Mouse (Mus musculus): ENCODE data around the gene Lin7c. TPM values are rescaled to one million over a fixed set of nuclear protein-coding genes. Genes with fewer than 3 reads are reported as not detected.
A peak's percentile ranks its signal among the peaks of the same experiment; 100 is the strongest.

The Lin7c gene
- polyA plus RNA-seq, 1 experiment = 7.0 TPM

GRCm38 (mm10) chr2:109918592-109919262, 28.1 kb downstream of the Lin7c start:
- H3K36me3 ChIP-seq (ENCODE audit: control insufficient read depth, insufficient read depth) = no peaks in the 10 kb centered on the region

DNA sequence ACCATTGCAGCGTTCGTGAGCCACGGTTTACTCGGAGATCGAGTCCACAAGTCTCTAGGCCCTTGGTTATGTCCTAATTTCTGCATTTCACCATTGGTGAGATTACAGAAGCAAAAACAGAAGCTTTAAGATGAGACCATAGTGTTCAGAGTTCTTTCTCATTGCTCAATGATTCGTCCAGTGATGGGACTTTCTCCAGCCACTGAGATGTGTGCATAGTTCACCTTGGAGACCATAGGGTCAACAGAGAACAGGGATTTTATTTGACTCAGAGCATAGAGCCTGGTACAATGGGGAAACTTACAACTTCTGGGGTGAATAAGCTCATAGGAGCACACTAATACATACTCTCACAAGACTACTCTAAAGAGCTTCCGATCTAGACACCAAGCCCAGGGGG, 29.8 kb downstream of the Lin7c start:
- Histone ChIP-seq H3ac (ENCODE audit: control insufficient read depth, insufficient read length) (no peak overlapping the region), H3K36me3 (ENCODE audit: control insufficient read depth, insufficient read depth) (no peaks in the 10 kb centered on the region), H3K4me3 (no peak overlapping the region), H3K79me2 (ENCODE audit: control insufficient read depth, insufficient read depth) (peaks cover 70% of the 10 kb centered on the region), H3K27me3 (ENCODE audit: control insufficient read depth, insufficient read depth, insufficient read length) (no peaks in the 10 kb centered on the region), H3K4me2 (ENCODE audit: low read depth) (peak overlapping the region; percentile 44)
- TF ChIP-seq MAX (IDR thresholded peaks at IDR 0.05; ENCODE audit: low read depth) = no peak
- TF ChIP-seq POLR2AphosphoS2 (IDR thresholded peaks at IDR 0.05; ENCODE audit: insufficient read length, low read depth) = no peak
- no peak for TF ChIP-seq POLR2A (IDR thresholded peaks at IDR 0.05; ENCODE audit: insufficient read length, low read depth)
- no peak for TF ChIP-seq E2F4 (IDR thresholded peaks at IDR 0.05; ENCODE audit: insufficient read depth)
- TF ChIP-seq TCF12 (IDR thresholded peaks at IDR 0.05; ENCODE audit: insufficient read depth, poor library complexity, severe bottlenecking) = no peak
- no peak for TF ChIP-seq CEBPB (IDR thresholded peaks at IDR 0.05; ENCODE audit: insufficient read depth, poor library complexity, severe bottlenecking)
- no peak for TF ChIP-seq REST (IDR thresholded peaks at IDR 0.05; ENCODE audit: insufficient read depth, insufficient read length)
- TF ChIP-seq SRF (IDR thresholded peaks at IDR 0.05; ENCODE audit: control insufficient read depth, insufficient read length, low read depth) = no peak
- TF ChIP-seq TCF3 (IDR thresholded peaks at IDR 0.05; ENCODE audit: insufficient read length, low read depth) = no peak
- no peak for TF ChIP-seq MYOD1 (IDR thresholded peaks at IDR 0.05; ENCODE audit: control insufficient read depth in 1 of 3, insufficient read length in 2 of 3, low read depth in 2 of 3)
- no peak for TF ChIP-seq MYOG (IDR thresholded peaks at IDR 0.05; ENCODE audit: control insufficient read depth in 1 of 3, insufficient read depth in 1 of 3, insufficient read length in 2 of 3, low read depth in 2 of 3)
- TF ChIP-seq USF1 (IDR thresholded peaks at IDR 0.05; ENCODE audit: low read depth) = no peak

More at GRCm38 (mm10) chr2:109918592-109919262, 28.1 kb downstream of the Lin7c start:
- H3K4me3 ChIP-seq = peak overlapping the region; percentile 47
- peak overlapping the region; percentile 94 for H3K4me2 ChIP-seq (ENCODE audit: low read depth)
- H3K27me3 ChIP-seq (ENCODE audit: control insufficient read depth, insufficient read depth, insufficient read length) = no peaks in the 10 kb centered on the region
- TF ChIP-seq USF1 (IDR thresholded peaks at IDR 0.05; ENCODE audit: low read depth) = no peak
- TF ChIP-seq TCF3 (IDR thresholded peaks at IDR 0.05; ENCODE audit: insufficient read length, low read depth) = no peak
- no peak for TF ChIP-seq CEBPB (IDR thresholded peaks at IDR 0.05; ENCODE audit: insufficient read depth, poor library complexity, severe bottlenecking)
- no peak for TF ChIP-seq TCF12 (IDR thresholded peaks at IDR 0.05; ENCODE audit: insufficient read depth, poor library complexity, severe bottlenecking)
- no peak for TF ChIP-seq MAX (IDR thresholded peaks at IDR 0.05; ENCODE audit: low read depth)
- TF ChIP-seq REST (IDR thresholded peaks at IDR 0.05; ENCODE audit: insufficient read depth, insufficient read length) = no peak
- TF ChIP-seq MYOD1 (IDR thresholded peaks at IDR 0.05; ENCODE audit: control insufficient read depth in 1 of 3, insufficient read length in 2 of 3, low read depth in 2 of 3) = no peak
- no peak for TF ChIP-seq POLR2A (IDR thresholded peaks at IDR 0.05; ENCODE audit: insufficient read length, low read depth)
- no peak for TF ChIP-seq MYOG (IDR thresholded peaks at IDR 0.05; ENCODE audit: control insufficient read depth in 1 of 3, insufficient read depth in 1 of 3, insufficient read length in 2 of 3, low read depth in 2 of 3)
- TF ChIP-seq SRF (IDR thresholded peaks at IDR 0.05; ENCODE audit: control insufficient read depth, insufficient read length, low read depth) = no peak
- no peak for TF ChIP-seq E2F4 (IDR thresholded peaks at IDR 0.05; ENCODE audit: insufficient read depth)
- TF ChIP-seq POLR2AphosphoS2 (IDR thresholded peaks at IDR 0.05; ENCODE audit: insufficient read length, low read depth) = no peak
- peak overlapping the region; percentile 61 for H3ac ChIP-seq (ENCODE audit: control insufficient read depth, insufficient read length)
- H3K79me2 ChIP-seq (ENCODE audit: control insufficient read depth, insufficient read depth) = peaks cover 52% of the 10 kb centered on the region

GRCm38 (mm10) chr2:109921298-109922035, 30.8 kb downstream of the Lin7c start:
- Histone ChIP-seq H3K4me2 (ENCODE audit: low read depth) (no peak overlapping the region), H3K4me3 (no peak overlapping the region), H3ac (ENCODE audit: control insufficient read depth, insufficient read length) (no peak overlapping the region), H3K27me3 (ENCODE audit: control insufficient read depth, insufficient read depth, insufficient read length) (no peaks in the 10 kb centered on the region), H3K36me3 (ENCODE audit: control insufficient read depth, insufficient read depth) (no peaks in the 10 kb centered on the region), H3K79me2 (ENCODE audit: control insufficient read depth, insufficient read depth) (peaks cover 78% of the 10 kb centered on the region)
- TF ChIP-seq POLR2AphosphoS2 (IDR thresholded peaks at IDR 0.05; ENCODE audit: insufficient read length, low read depth) (no peak), MYOD1 (IDR thresholded peaks at IDR 0.05; ENCODE audit: control insufficient read depth in 1 of 3, insufficient read length in 2 of 3, low read depth in 2 of 3) (no peak), POLR2A (IDR thresholded peaks at IDR 0.05; ENCODE audit: insufficient read length, low read depth) (no peak), TCF3 (IDR thresholded peaks at IDR 0.05; ENCODE audit: insufficient read length, low read depth) (no peak), E2F4 (IDR thresholded peaks at IDR 0.05; ENCODE audit: insufficient read depth) (no peak)

DNA sequence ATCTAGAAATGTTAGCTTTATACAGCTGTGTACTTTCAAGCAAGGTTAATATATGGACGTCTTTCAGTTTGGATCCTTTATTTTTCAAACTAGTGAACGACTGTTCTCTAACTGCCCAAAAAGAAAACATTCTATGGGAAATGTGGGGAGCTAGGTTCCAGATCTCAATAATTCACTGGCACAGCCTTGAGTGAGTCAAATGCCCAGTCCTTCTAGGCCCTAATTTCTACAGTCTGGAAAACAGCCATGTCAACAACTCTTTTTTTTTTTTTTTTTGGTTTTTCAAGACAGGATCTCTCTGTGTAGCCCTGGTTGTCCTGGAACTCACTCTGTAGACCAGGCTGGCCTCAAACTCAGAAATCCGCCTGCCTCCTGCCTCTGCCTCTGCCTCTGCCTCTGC, 31.7 kb downstream of the Lin7c start:
- H3K27me3 ChIP-seq (ENCODE audit: control insufficient read depth, insufficient read depth, insufficient read length) = no peaks in the 10 kb centered on the region
- no peak overlapping the region for H3K4me3 ChIP-seq
- no peaks in the 10 kb centered on the region for H3K36me3 ChIP-seq (ENCODE audit: control insufficient read depth, insufficient read depth)
- H3K4me2 ChIP-seq (ENCODE audit: low read depth) = no peak overlapping the region
- no peak overlapping the region for H3ac ChIP-seq (ENCODE audit: control insufficient read depth, insufficient read length)
- H3K79me2 ChIP-seq (ENCODE audit: control insufficient read depth, insufficient read depth) = peaks cover 84% of the 10 kb centered on the region
- TF ChIP-seq REST (IDR thresholded peaks at IDR 0.05; ENCODE audit: insufficient read depth, insufficient read length) = no peak
- no peak for TF ChIP-seq SRF (IDR thresholded peaks at IDR 0.05; ENCODE audit: control insufficient read depth, insufficient read length, low read depth)
- TF ChIP-seq TCF12 (IDR thresholded peaks at IDR 0.05; ENCODE audit: insufficient read depth, poor library complexity, severe bottlenecking) = no peak
- no peak for TF ChIP-seq POLR2AphosphoS2 (IDR thresholded peaks at IDR 0.05; ENCODE audit: insufficient read length, low read depth)
- no peak for TF ChIP-seq MYOG (IDR thresholded peaks at IDR 0.05; ENCODE audit: control insufficient read depth in 1 of 3, insufficient read depth in 1 of 3, insufficient read length in 2 of 3, low read depth in 2 of 3)
- TF ChIP-seq MYOD1 (IDR thresholded peaks at IDR 0.05; ENCODE audit: control insufficient read depth in 1 of 3, insufficient read length in 2 of 3, low read depth in 2 of 3) = no peak
- TF ChIP-seq MAX (IDR thresholded peaks at IDR 0.05; ENCODE audit: low read depth) = no peak

All from myocyte (in vitro differentiated cells).